Mouse (Mus musculus) layer of hippocampus, postnatal 36 days (tissue): Measurements from ENCODE around the gene Kcnab1. TPM values are rescaled to one million over a fixed set of nuclear protein-coding genes. Genes with fewer than 3 reads are reported as not detected.

Source experiments
- DNase-seq, 2 experiments: peaks; one replicate each; pipeline ENCODE4 v3.0.0; 2022
- total RNA-seq, 2 experiments: library from RNA; stranded (reverse); gene quantifications; 2 replicates each; pipeline ENCODE4 v1.2.3; 2021

Kcnab1 gene
- total RNA-seq, 2 experiments from 2014 or later, result 148 to 155 TPM

DNA sequence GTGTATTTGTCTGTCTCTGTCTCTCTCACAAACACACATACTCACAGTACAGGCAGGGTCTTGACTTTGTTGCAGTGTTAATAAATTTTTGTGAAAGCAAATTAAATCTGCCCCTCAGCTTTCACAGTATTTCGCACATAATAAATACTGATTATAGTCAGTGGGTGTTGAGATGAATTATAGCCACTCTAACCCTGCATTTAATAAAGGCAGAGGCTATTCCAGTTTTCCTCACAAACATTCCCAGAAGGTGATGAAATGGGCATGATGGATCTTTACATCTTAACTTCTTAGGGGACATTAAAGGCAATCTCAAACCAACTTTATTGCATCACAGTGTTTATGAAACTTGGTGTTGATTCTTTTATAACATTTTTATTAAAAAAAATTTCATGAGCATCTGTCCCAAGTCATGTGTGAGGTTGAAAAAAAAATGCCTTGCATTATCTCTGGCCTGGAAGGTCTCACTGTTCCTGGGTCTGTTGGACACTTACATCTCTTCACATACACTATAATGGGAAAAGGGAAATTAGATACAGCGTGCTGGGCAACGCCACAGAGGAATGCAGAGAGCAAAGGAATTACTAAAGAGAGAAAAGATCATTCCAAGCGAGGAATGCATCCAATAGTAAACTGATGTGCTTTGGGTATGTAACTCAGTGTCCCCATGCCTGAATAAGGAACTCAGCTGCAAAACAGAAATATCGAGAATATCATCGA, 95.3 kb downstream of the Kcnab1 start:
- DNase-seq, result no peak

DNA sequence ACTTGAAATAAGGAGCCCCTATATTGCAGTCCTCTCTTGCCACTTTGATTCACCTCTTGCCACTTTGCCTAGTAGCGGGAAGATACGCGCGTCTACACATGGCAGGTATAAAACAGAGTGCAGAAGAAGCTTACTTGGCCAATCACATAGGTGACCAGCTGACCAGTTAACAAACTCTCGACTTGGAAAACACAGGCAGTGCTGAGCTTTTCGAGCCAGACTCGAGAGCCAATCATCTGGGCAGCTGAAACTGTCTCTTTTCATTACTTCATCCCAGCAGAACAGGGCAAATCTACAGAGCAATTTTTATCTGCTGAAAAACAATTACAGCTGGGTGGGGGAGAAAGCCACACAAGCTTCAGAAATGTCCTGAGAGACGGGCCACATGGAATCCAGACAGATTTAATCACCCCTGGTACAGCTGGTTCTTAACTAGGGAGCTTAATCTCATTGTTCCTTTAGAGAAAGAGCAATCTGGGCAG, 96.4 kb downstream of the Kcnab1 start:
- no peak for DNase-seq

DNA sequence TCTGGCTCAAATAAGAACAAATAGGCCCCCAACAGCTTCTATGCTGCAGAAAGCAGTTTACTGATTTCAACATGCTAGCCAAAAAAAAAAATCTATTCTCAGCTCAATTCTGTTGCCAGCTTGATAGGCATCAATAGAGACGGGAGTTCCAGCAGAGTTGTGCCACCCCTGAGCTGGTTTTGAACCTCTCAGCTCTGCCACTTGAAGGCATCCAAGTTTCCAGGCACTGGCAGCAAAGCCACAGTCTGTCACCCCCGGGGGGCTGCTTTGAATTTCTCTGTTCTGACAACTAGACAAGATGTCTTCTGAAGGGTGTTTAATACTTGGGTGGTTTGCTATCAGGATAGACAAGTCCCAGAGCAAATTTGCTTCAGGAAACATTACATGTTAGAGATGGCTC, 104.5 kb downstream of the Kcnab1 start:
- peak in 1 of 2 experiments; percentile 16 for DNase-seq

DNA sequence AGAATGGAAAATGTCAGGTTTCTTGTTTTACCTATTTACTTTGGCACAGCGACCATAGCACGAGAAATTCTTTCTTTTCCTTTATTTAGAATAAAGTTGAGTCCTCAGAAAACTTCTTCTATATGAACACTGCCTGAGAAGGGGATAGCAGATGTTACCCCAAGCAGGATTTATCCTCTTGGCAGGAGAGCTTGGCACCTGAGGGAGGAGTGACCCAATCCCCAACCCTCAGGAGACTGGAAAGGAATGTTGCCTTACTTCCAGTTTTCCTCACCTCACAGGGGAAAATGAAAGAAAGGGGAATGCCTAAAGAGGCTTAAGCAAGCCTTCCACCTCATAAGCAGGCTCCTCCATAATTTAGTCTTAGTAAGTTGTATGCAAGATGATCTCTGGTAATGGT, 105.5 kb downstream of the Kcnab1 start:
- no peak for DNase-seq

DNA sequence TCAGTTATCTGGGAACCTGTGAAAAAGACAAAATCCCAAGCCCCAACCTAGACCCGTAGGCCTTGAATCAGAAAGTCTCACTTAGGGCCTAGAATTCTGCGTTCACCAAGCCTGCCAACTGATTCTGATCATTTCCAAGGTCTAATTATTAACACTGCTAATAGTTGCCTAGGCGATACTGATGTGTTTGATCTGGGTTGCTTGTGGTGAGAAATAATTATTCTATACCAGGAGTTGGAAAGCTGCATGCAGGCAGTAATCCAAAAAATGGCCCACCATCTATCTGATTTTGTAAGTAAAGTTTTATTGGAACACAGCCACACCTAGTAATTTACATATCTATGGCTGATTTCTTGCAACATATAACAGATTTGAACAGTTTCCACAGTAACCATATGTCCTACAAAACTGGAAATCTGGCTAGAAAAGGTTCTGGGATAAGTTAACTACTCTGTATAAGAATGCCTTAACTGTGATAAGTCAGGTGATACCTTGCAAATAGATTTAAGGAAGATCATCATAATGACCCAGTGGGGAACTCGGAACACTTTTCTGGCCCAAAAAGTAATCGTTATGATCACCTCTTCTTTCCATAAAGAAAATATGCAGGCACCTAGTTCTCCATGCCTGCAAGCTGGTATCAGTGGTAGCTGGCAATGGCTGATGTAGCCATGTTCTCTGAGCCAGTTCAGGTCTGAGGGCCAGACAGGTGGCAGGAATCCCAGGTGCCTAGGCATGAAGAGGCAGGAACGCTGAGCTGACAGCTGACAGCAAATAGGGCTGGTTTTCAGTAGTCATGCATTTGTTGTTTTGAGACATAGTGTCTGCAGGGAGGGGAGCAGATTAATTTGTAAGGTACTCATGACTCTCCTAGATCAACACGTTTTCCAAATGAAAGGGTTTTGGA, 108.7 kb downstream of the Kcnab1 start:
- DNase-seq, result no peak

DNA sequence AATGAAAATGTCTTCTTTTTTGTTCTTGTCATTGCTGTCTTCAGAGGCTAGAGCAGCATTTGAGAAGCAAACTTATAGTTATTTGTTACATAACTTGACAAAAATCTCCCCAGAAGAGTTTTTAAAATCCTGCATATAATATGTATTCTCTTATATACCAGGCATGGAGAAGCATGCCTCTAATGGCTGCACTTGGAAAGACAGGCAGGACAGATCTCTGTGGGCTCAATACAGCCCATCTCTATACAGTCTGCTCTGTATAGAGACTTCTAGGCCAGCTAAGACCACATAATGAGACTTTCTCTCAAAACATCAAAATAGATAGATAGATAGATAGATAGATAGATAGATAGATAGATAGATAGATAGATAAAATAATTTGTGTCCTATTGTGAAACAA, 111.1 kb downstream of the Kcnab1 start:
- no peak for DNase-seq

DNA sequence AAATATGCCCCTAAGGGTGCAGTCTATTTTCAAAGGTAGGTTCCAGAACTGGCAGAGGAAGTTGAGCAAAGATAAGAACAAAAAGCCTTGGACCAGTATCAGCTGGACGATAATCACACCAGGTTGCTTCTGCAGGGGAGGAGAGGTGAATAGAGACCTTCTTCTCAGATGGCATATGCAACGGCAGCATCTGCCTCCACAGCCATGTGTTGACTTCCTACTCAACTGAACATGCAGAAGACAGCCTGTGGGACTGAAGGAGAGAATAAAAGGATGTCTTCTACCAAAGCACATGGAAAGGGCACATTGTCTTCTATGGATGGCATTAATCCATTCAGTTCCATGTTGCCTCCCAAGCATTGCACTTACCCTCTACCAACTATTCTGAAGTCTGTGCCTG, 114.5 kb downstream of the Kcnab1 start:
- no peak for DNase-seq

DNA sequence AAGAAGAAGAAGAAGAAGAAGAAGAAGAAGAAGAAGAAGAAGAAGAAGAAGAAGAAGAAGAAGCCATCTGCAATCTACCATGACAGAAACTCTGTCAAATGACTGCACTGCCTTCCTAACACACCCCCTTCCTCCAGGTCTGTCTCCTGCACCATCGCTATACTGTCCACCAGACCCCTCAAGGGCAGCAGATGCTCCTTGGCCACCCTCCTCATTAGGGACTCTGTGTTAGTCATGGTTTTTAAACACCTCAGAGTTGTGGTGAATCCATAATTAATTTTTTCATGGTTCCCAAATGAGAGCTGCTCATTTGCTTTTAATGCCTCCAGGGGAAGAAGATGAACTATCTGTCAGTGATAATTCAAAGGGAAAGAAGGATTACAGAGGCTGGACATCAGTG, 121.8 kb downstream of the Kcnab1 start:
- DNase-seq, result no peak

DNA sequence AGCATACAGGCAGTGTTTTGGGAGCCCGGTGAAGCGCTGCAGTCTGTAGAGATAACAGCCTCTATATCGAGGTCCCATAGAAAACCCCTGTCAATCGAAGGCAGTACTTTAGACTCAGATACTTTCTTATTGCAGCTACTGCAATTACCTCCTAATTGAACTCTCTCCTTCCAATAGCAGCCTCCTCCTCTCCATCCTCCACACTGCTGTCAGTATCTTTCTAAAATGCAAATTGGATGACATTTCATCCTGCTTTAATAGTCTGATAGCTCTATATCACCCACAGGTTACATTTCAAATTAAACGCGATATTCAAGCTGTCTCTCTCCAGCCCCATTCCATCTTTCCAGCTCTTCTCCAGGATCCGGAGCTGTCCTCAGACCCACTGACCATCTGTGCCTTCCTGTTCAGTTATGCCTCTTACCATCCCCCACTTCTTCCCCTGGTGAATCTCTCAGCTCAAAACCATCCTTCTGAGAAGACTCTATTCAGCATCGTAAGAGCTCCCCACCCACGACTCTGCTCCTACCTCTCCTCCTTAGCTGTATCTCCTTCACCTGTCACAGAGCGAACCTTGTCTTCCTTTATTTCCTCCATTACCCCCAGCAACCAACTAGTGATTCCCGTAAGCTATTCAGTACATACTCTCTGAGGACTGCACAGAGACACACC, 122.4 kb downstream of the Kcnab1 start:
- no peak for DNase-seq

DNA sequence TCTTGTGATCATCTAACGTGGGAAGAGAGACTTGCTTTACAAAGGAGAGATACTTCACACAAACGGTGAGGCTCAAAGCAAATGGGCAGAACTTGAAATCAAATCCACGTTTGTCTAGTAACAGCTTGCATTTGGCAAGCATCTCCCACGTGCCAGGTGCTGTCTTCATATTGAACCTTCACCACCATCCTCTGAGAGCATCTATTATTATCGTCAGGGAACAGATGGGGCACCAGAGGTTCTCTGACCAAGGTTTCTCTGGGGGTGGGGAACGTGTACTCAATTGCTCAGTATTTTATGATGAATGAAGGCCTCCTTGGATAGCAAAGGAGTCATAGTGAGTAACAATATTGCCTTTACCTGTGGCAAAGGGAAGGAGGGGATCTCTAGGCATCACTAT, 139.8 kb downstream of the Kcnab1 start:
- no peak for DNase-seq

DNA sequence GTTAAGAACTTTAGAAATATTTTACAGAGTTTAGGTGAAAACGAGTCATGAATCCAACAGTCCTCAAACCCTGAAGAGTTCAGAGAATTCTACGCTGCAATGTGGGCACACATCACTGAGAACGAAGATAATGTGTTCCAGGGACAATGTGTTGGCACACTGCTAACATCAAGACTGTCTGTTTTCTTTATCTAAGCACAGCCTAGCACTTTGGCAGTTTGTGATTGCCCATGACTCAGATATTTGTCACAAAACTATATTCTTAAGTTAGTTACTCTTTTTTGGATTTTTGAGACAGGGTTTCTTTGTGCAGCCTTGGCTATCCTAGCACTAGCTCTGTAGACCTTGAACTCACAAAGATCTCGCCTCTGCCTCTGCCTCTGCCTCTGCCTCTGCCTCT, 151.3 kb downstream of the Kcnab1 start:
- no peak for DNase-seq

DNA sequence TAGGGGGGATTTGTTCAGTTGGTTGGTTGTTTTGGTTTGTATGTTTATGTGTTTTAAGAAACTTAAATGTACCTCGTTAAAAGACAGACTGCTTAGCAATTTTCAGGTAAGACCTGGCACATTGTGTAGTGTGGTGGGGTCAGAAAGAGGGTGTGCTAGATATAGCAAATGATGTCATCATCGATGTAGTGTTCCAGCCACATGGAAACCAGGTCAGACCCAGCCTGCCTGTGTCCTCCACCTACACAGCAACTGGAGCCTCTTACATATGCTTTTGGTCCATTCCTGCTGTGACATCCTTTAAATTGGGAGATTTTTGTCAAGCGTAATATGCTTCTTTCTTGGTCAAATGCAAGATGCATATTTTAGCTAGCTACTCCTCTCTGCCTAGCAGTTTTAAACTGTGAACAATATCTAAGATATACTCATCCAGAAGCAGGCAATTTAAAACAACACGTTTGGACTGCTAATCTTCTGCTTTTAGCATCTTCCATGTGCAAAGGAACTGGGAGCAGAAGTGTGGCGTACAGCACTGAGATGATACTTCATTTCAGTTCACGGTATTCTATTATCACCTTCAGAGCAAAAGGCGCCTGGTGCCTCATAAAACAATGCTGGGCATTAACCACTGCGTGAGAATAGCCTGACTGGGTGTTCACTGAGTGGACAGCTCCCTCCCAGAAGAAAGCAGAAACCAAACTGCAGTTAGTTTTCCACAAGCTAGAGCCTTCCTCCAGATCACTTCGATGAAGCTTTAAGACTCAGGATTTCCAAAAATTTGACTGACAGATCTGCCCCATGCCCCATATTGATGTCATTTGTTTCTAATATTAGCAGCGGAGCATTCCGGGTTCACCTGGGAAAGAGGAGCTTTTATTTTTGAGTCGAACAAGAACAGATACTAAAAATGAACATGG, 153.6 kb downstream of the Kcnab1 start:
- DNase-seq, result no peak

DNA sequence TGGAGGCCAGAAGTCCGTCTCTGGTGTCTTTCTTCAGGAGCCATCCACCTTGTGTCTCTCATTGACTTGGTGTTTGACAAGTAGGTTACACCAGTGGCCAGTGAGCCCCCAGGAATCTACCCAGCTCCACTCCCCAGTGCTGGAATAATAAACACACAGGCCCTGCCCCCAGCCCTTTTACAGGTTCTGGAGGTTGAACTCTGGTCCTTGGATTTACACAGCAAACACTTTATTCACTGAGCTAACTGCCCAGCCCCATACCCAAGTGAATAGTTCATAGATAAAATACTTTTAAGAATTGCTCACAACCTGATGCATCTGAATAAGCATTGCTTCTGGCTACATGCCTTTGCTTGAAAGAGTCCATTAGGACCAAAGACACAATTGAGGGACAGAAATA, 164.1 kb downstream of the Kcnab1 start:
- DNase-seq, result no peak

DNA sequence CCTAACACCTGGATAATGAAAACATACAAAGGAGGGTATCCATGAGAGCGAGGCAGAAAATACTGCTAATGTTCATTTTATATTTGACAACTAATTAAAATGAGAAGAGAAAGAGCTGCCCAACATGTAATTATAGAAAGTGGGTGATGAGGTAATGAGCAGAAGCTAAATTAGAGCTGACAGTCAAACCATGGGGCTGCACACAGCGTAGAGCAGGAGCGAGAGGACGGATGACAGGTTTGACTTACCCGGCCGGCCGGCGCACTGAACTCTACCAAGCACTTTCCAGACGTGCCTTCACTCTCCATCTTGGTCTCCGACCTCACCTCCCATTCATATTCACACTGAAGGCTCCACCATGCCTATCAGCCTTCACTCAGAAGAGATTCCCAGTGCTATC, 168.6 kb downstream of the Kcnab1 start:
- no peak for DNase-seq

DNA sequence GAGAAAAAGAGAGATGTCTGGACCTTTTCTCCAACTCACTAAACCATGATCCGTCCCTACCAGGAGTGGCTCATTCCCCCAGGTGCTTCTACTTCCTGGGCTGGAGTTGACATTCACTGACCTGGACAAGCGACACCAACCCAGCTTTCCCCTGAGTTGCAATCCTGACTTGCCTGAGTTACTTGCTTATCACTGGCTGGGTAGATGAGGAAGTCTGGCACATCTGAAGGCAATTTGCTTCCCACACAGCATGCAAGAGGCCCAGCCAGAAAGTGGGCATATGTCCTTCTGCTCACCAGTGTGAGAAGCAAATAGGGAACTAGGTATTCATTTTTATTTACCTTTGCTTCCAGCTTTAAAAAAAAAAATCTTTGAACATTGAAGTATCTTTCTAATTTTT, 174.2 kb downstream of the Kcnab1 start:
- no peak for DNase-seq

DNA sequence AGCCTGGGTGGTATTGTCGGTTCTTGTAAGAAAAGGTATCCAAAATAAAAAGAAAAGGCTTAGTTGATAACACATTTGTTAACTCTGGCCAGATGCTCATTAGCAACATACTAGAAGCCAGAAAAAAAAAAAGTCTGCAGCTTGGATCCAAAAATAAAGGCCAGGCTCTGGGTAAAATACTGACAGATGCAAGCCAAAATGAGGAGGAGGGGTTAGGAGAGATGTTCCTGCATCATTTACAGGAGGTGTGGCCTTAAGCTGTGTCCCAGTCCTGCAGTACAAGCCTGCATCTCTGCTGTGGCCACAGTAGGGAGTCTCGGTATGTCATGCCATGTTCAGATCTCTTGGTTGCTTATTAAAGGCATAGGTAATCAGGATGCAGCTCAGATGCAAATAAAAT, 179.8 kb downstream of the Kcnab1 start:
- DNase-seq, result no peak

DNA sequence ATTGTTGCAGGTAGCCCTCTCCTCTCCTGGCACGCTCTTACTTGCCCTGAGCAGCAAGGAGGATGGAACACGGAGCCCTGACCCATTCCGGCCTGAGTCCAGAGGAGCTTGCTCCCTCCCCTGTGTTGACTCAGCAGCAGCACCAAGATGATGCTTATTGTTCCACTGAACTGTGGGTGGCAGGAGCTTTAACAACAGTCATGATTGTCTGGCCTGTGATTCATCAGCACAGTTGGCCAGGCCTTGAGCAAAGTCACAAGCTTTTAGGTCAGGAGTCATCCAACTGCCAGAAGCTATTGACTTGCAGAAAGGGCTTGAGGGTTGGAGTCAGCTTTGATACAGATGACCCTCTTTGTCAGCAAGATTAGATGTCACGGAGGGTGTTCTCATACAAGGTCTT, 187.8 kb downstream of the Kcnab1 start:
- DNase-seq, result peak in 1 of 2 experiments; percentile 29

DNA sequence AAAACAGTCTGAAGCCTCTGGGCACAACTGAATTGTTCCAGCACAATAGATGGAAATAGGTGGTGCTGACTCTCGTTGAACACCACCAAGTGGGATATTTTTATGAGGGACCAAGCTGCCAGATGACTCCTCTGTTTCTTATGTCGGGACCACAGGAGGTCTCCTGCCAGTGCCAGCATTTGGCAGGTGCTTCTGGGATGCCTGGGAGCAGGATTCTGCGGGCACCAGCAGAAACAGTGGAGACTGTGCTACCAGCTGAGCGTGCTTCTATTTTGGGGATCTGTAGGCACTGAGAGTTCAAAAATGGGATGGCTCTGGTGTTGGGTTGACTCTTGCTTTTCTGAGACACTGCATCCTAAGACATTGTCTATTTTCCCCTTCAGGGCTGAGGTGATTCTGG, 190.0 kb downstream of the Kcnab1 start:
- DNase-seq, result no peak

DNA sequence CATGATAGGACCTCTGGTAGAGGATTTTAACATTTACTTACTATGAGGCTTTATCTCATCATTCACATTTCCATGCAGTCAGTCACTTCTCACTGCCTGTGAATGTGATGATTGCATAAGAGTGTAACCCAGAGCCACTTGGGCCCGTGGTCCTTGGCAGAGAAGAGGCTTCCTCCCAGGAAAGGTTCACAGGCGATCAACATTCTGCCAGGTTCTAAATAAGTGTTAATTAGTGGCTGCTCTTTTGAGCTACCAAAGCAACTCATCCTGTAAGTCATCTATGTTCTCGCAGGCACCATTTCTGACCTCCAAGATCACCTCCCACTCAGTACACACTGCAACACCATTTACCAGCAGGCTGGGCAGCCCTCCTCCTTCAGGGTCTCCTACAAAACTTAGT, 192.3 kb downstream of the Kcnab1 start:
- DNase-seq, result no peak

DNA sequence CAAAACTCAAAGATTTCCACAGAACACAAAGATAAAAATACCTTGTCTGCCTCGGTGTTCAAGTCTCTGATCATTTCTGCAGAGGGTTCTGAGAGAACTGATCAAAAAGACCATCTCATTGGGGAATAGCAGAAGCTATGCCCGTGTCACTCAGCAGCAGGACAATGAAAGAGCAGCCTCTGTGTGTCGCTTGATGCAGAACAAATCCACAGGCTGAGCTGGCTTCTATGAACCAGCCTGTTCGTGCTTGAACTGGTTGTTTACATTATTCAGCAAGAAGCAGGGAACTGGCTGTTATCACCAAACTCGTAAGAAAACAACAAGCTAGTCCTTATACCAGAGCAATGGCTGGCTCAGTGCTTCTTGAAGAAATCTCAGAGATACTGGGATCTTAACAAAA, 193.4 kb downstream of the Kcnab1 start:
- DNase-seq, result no peak

DNA sequence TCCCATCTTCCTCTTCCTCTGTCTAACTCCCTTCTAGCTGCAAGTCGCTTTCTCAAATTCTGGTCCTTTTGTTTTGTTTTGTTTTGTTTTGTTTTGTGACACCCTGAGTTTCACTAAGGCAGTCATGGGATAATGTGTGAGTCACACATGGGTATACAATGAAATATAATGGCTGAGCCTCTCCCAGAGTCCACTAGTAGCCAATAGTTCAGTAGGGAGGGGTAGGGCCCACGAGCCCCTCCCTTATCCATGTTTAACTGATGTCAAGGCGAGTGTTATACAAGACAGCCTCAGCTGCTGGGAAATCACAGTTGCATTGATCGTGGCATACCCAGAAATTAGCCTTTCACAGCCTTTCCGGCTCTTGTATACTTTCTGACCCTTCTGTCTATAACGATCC, 206.7 kb downstream of the Kcnab1 start:
- DNase-seq, result no peak

DNA sequence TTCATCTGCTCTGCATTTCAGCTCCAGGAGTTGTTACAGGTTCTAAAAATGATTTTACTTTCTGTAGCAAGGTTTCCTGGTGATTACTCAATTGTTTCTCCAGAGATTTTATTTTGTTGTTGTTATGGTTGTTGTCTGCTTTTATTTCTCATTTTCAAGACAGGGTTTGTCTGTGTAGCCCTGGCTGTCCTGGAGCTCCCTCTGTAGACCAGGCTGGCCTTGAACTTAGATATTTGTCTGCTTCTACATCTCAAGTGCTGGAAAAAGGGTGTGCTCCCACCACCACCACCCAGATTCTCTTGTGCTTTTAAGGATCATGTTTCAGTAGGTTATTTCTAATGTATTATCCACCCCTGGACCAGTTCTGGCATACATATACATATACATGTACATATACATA, 207.6 kb downstream of the Kcnab1 start:
- DNase-seq, result no peak
